ENCODE assay signal across 8 mouse cellular contexts in the genomic region with DNA sequence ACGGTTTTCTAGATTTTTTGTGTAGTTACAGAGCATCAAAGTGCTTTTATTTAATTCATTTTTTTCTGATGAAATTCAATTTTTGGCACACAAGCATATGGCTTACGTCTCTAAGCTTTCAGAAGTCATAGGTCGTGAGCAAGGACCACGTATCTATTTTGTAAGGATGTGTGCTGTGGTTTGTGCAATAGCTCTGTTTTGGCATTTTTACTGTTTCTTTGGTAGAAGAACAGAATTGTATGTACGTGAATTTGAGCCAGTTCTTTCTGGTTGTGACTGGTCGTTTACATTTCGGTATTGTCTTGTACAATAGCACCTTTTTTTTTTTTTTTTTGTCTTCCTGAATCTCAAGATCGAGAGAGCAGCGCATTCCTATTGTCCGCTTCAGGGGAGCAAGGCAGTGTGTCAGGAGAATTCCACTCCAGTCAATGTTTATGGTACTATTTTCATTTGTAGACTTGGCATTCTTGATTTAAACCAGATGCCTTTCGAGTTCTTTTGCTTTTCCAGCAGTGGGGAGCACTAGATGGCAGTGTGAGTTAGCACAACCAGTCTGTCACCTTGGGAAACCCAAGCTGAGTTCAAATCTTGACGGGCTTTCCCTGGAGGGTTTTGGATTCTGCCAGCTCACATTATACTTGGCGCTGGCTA. TPM values are rescaled to one million over a fixed set of nuclear protein-coding genes. Genes with fewer than 3 reads are reported as not detected.
A peak's percentile ranks its signal among the peaks of the same experiment; 100 is the strongest.
DNase-seq lines count a peak whose midpoint lies in the region; ATAC-seq lines count a peak whose summit lies in the region.

No protein-coding gene starts in this region.

- intact Hi-C loops in heart, postnatal 10 days (cut with DNase I) = loop anchor here (1.0 to 5.0 kb wide), 4 partner anchors 115 to 452 kb away; no protein-coding TSS in a partner anchor

- peak overlapping the region; percentile 83 for H3K4me3 ChIP-seq in forebrain, embryonic 12.5 days (replicated peaks)
- H3K4me3 ChIP-seq in liver, embryonic 12.5 days = peak overlapping the region; percentile 62
- peak overlapping the region; percentile 91 for H3K4me3 ChIP-seq in neural tube, embryonic 14.5 days (ENCODE audit: low read depth, low read length)

- no peak overlapping the region for H3K27ac ChIP-seq in forebrain, embryonic 12.5 days
- H3K27ac ChIP-seq in liver, embryonic 12.5 days = no peak overlapping the region
- H3K27ac ChIP-seq in neural tube, embryonic 14.5 days (ENCODE audit: low read depth, low read length) = peak overlapping the region; percentile 90

- peaks cover 16% of the 10 kb centered on the region for H3K27me3 ChIP-seq in forebrain, embryonic 12.5 days
- H3K27me3 ChIP-seq in liver, embryonic 12.5 days (replicated peaks) = peaks cover 64% of the 10 kb centered on the region
- H3K27me3 ChIP-seq in neural tube, embryonic 14.5 days (ENCODE audit: control insufficient read depth, insufficient read depth, low read length) = no peaks in the 10 kb centered on the region

- no peak for ATAC-seq in forebrain, embryonic 12.5 days (ENCODE audit: low FRiP score)
- no peak for ATAC-seq in liver, embryonic 12.5 days
- ATAC-seq in neural tube, embryonic 14.5 days (ENCODE audit: low read depth) = no peak

- H3K9me3 ChIP-seq in forebrain, embryonic 12.5 days = no peaks in the 10 kb centered on the region
- no peaks in the 10 kb centered on the region for H3K9me3 ChIP-seq in liver, embryonic 12.5 days (replicated peaks)
- H3K9me3 ChIP-seq in neural tube, embryonic 14.5 days (ENCODE audit: control insufficient read depth, low read length) = no peaks in the 10 kb centered on the region

- H3K4me2 ChIP-seq in forebrain, embryonic 12.5 days = peak overlapping the region; percentile 84
- peak overlapping the region; percentile 84; the same call in 1 of the 2 replicates for H3K4me2 ChIP-seq in liver, embryonic 12.5 days
- peak overlapping the region; percentile 67 for H3K4me2 ChIP-seq in neural tube, embryonic 14.5 days (ENCODE audit: low read depth, low read length)

- H3K4me1 ChIP-seq in forebrain, embryonic 12.5 days = peaks cover 13% of the 10 kb centered on the region
- peaks cover 11% of the 10 kb centered on the region; the same call in 1 of the 2 replicates for H3K4me1 ChIP-seq in liver, embryonic 12.5 days
- no peaks in the 10 kb centered on the region for H3K4me1 ChIP-seq in neural tube, embryonic 14.5 days (ENCODE audit: control insufficient read depth, insufficient read depth, low read length)

- 38% methylated on average over 13 of the region's 13 CpGs for WGBS in forebrain, embryonic 12.5 days
- 33% methylated on average over 13 of the region's 13 CpGs for WGBS in liver, embryonic 12.5 days (ENCODE audit: insufficient replicate concordance)
- 12% methylated on average over 13 of the region's 13 CpGs for WGBS in neural tube, embryonic 14.5 days

- H3K9ac ChIP-seq in forebrain, embryonic 12.5 days = no peak overlapping the region
- no peak overlapping the region for H3K9ac ChIP-seq in liver, embryonic 12.5 days
- peak overlapping the region; percentile 92; the same call in 1 of the 2 replicates for H3K9ac ChIP-seq in neural tube, embryonic 14.5 days (replicated peaks; ENCODE audit: low read depth, low read length)

- H3K36me3 ChIP-seq in forebrain, embryonic 12.5 days (replicated peaks) = no peaks in the 10 kb centered on the region; the same call in 1 of the 2 replicates
- no peaks in the 10 kb centered on the region for H3K36me3 ChIP-seq in liver, embryonic 12.5 days
- H3K36me3 ChIP-seq in neural tube, embryonic 14.5 days (ENCODE audit: control insufficient read depth, insufficient read depth, low read length) = peaks cover 4% of the 10 kb centered on the region; the same call in 1 of the 2 replicates

- DNase-seq in urinary bladder, adult 18-20 months (ENCODE audit: low spot score in 2 of 2) = peak; percentile 20 to 41
- no peak for DNase-seq in urinary bladder, postnatal 10 days (ENCODE audit: low spot score)
- DNase-seq in heart, postnatal 10 days = peak; percentile 78 to 79
- DNase-seq in kidney, postnatal 4 days = peak; percentile 63 to 72
- no peak for DNase-seq in spleen, postnatal 14 days (ENCODE audit: low spot score in 2 of 2)

RNA-seq across cellular contexts. Expression of a gene that starts 1.7 kb away (rescaled TPM):
- polyA plus RNA-seq in forebrain, embryonic 12.5 days (2016; fragmentation: Nextera tagmentation; extraction: Ambion mirVana) = 24.7 and 25.5 TPM in 2 replicates
- total RNA-seq in heart, postnatal 10 days (2021) = 10 to 100 TPM; 14.7 to 18.0 TPM
- 3.4 and 4.1 TPM in 2 replicates for polyA plus RNA-seq in liver, embryonic 12.5 days (2016; fragmentation: Nextera tagmentation; extraction: Ambion mirVana)
- 23.4 and 32.3 TPM in 2 replicates for polyA plus RNA-seq in neural tube, embryonic 14.5 days (2014; fragmentation: Nextera tagmentation; extraction: Ambion mirVana)

Comparison
In these comparisons a context has a peak if more than half of its experiments do, and no peak if none do; other contexts are left out.
1. DNase-seq: peak in urinary bladder, adult 18-20 months (2 of 2), heart, postnatal 10 days (2 of 2) and kidney, postnatal 4 days (2 of 2); none in urinary bladder, postnatal 10 days (single experiment) and spleen, postnatal 14 days (0 of 2).
2. Peak in every context shown above with its lines, with median percentiles within 50 percentile points of each other: H3K4me2 ChIP-seq and H3K4me3 ChIP-seq.